Mouse (Mus musculus): ENCODE measurements around the gene Bhmt2.
A peak's percentile ranks its signal among the peaks of the same experiment; 100 is the strongest.

The Bhmt2 gene

DNA sequence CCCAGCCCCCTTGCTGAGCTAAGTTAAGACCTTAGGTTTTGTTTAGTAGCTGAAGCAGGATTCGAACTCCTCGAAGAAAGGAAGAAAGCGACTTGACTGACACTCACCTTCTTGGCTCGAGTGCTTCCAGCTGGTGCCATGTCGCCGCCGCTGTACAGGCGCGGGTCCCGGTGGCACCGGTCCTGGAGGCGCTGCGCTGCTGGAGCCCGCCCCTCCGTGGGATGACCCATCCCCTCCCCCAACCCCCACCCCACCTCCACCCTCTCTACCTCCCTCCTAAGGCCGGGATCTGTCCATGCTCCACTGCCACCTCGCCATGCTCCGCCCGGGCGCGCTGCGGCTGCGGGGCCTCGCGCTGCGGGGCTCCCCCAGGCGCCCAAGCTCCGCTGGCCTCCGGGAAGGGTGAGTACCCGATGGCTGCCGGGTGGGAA, at the start of gene Bhmt2, which contains the start of gene Dmgdh:
Gene Bhmt2 (minus strand): TSS at position 172 of the 431 bp plus-strand sequence.
Gene Dmgdh (plus strand): TSS at position 303 of the 431 bp plus-strand sequence.
- no peak for DNase-seq

DNA sequence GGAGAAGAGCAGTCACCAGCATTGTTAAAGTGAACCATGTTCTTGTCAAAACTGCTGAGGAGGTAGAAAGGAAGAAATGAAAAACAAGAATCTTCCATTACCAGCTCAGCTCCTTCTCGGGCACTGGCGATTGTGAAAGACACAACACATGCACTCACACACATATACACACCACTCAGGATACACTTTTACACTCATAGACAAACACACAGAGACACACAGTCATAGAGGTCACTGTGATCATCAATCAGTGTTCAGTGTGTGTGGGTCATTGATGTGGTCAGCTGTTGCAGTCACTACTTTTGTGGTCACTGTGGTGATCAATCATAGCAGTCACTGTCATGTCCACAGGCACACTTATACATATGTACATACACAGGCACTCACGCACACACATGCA, 49.4 kb upstream of the Bhmt2 start:
- no peak for DNase-seq

DNA sequence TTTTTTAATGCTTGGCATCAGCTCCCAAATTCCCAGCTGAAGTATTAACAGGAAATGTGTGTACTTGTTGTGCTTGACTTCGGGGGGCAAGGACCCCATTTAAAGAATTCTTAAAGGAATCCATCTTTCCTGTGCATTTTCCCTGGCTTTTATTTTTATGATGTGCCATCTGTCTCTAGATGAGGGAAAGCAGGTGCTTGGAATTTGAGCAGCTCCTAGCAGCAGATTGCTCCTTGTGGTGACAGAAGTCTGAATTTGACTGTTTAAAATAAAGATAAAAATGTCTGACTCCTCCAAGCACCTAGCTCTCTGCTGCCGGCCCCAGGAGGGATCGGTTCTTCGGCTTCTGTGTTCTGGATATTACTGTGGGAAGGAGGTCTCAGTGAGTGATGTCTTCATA, 47.8 kb upstream of the Bhmt2 start:
- no peak for DNase-seq

DNA sequence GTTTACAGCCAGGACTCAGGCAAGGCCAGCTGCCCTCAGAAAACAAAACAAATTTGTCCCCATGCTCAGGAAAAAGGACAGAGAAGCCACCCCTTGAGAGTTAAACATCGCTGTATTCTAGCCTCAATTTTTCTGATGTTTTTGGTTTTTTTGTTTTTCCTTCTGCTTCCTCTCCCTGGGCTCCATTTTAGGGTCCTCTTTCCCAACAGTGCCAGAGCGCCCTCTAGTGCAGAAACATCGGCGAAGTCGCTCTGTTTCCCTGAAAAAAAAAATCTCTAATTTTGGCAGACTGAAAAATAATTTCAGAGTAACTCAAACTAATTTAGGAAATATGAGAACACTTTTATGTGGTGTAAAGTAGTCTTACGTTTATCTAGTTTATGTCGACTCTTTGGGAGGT, 44.8 kb upstream of the Bhmt2 start:
- peak in 1 of 2 experiments; percentile 38 for DNase-seq

DNA sequence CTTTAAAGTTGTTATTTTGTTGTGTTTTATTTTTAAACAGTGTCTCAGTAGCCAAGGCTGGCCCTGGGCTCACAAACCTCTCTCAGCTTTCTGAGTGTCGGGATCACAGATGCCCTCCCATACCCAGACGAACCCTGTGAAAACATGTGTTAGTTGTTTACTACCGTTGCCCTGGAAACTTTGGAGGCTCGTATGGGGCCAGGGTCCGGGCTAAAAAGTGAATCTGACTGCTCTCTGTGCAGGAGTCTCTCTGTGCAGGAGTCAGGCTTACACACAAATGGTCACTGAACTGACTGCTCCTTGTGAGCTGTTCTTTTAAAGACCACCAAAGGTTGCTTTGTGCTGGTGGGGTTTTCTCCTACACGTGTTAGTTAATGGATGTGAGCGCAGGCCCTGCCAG, 43.0 kb upstream of the Bhmt2 start:
- DNase-seq: no peak

DNA sequence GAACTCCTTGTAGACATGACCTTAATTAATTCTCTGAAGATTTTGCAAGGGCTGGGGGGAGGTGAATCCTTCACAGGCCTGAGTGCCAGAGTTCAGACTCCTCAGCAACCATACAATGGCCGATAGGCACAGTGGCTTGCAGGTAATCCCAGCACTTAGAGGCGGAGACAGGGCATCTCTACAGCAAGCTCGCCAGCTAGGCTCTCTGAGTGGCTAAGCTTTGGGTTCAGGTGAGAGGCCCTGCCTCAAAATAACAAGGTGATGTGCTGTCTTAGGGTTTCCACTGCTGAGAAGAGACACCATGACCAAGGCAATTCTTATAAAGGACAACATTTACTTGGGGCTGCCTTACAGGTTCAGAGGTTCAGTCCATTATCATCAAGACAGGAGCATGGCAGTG, 39.7 kb upstream of the Bhmt2 start:
- no peak for DNase-seq

DNA sequence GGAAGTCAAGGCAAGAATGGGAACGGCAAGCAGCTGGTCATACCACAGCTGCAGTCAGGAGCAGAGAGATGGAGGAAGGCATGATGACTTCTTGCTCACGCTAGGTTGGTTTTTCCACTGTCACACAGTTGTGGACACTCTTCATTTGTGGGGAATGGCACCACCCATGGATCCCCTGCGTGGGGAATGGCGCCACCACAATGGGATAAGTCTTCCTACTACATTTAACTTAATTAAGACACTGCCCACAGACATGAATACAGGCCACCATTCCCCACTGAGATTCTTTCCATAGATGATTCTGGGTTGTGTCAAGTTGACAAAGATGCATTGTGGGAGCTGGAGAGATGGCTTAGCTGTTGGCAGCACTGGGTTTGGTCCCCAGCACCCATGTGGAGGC, 38.3 kb upstream of the Bhmt2 start:
- DNase-seq: no peak

DNA sequence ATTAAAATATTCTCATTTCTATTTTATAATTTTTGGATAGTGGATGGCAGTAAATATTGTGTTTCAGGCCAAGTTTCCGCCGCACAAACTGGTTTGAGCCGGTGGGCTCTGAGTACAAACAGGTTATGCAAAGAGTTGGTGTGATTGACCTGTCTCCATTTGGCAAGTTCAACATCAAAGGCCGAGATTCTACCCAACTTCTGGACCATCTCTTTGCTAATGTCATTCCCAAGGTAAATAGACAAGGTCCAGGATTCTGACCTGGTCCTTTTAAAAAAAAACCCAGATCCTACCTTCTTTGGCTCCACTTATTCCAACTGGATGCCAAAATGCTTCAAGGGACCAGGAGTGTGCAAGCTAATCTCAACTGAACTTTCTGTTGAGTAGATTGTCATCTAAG, 37.1 kb upstream of the Bhmt2 start:
- DNase-seq: no peak

DNA sequence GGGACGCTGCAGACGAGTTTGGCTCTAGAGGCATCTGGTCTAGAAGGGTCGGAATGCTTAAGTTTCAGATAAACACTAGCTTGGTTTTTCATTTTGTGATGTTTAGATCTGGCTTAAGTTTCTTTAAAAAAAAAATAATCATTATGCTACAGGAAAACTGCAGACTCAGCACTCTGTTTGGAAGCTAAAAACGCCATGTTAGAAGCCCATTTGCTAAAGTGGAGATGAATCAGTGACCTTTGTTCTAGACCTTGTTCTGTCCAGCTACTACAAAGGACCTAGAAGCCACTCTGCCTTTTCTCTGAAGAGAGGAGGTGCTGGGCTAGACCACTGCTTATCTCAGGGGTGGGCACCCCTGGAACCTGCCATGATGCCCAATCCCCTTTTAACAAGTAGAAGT, 36.2 kb upstream of the Bhmt2 start:
- DNase-seq: no peak

- no peak for DNase-seq
Observed at GRCm38 (mm10) chr13:93707271-93707670, 33.2 kb upstream of the Bhmt2 start.

GRCm38 (mm10) chr13:93705697-93706096, 31.6 kb upstream of the Bhmt2 start:
- no peak for DNase-seq

DNA sequence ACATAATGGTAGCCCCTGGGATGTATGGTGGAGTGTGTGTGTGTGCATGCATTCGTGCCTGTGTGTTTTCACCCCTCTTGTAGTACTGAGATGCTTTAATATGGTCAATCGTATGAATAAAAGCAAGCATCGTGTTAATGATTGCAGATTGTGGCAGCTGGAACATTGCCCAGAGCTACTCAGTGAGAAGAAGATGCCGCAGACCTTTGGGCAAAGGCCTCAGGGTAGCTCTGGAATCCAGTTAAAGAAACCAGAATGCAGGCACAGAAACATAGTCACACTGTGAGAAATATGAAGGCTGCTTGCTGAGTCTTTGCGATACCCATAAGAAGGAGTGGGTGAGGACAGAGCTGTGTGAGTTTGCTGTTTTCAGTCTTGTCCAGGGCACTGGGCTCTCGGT, 24.8 kb upstream of the Bhmt2 start:
- no peak for DNase-seq

GRCm38 (mm10) chr13:93690821-93691220, 16.7 kb upstream of the Bhmt2 start:
- no peak for DNase-seq

DNA sequence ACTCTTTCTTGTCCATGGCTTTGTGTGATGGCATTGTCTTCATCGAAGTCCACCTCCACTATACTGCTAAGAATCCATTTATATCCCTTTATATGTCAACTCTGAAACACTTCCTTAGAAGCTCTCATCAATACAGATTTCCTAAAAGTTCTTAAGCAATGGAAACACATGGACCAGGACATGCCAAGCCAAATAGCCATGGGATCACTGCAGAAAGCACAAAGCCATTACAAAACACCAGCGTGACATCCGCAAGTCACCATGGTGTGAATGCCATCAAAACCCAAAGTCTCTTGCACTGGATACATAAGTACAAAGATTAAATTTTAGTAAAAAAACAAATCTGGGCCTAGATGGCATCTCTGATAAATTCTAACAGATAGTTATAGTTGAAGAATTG, 15.5 kb upstream of the Bhmt2 start:
- no peak for DNase-seq

GRCm38 (mm10) chr13:93687321-93687720, 13.2 kb upstream of the Bhmt2 start:
- DNase-seq: no peak

GRCm38 (mm10) chr13:93685226-93685625, 11.1 kb upstream of the Bhmt2 start:
- no peak for DNase-seq

- no peak for DNase-seq
Observed at GRCm38 (mm10) chr13:93683336-93683735, 9.2 kb upstream of the Bhmt2 start.

- no peak for DNase-seq
Observed at GRCm38 (mm10) chr13:93676864-93677263, 2.8 kb upstream of the Bhmt2 start.

GRCm38 (mm10) chr13:93673296-93673695, 806 bp downstream of the Bhmt2 start:
- DNase-seq: no peak

DNA sequence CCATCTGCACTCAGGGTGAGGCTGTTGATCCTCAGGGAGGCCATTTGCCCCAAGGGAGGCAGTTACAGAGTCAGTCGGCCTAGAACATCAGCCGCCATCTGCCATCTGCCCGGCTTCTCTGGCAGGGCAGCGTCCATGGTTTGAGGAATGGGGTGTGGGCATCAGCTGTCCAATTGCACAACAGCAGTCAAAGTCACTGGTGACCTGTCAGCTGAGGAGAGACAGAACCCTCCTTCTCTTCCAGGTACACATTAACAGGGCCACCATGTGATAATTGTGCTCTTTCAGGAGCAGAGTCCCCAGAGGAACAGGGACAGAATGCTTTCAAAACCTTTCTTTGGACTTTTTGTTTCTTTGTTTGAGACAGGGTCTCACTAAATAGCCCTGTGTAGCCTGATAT, 1.7 kb downstream of the Bhmt2 start:
- DNase-seq: no peak

DNA sequence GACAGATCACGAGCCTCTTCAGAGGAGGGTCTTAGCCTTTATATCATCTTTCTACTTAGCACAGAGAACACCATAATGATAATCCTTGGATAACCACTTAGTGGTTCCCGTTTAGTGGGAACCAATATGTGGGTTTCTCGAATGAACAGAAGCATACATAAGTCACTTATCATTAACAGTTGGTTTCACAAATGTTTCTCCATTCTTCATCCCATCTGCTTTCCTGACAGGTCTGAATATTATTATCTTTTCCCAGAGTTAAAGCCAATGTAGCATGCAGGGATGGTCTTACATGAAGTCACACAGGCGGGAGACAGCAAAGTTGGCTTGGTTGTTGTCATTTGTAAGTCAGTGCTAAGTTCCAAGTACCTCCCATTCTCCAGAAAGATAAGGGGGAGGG, 6.5 kb downstream of the Bhmt2 start:
- DNase-seq: no peak

- DNase-seq: no peak
Observed at GRCm38 (mm10) chr13:93657941-93658340, 16.2 kb downstream of the Bhmt2 start.

- no peak for DNase-seq
Observed at GRCm38 (mm10) chr13:93653382-93653781, 20.7 kb downstream of the Bhmt2 start.

GRCm38 (mm10) chr13:93648387-93649130, 25.5 kb downstream of the Bhmt2 start:
- no peak for DNase-seq

- no peak for DNase-seq
Observed at GRCm38 (mm10) chr13:93639636-93640035, 34.5 kb downstream of the Bhmt2 start.

All from spleen, adult 18-20 months (tissue).